Mouse (Mus musculus): ENCODE measurements around the gene 1700016H13Rik.

- TF ChIP-seq POLR2A (IDR thresholded peaks at IDR 0.05; ENCODE audit: insufficient read depth, low read depth, low read length) (no peak), CTCF (IDR thresholded peaks at IDR 0.05; ENCODE audit: insufficient read depth, low read depth, low read length) (no peak)
These were observed 31.0 kb downstream of the 1700016H13Rik start for GRCm38 (mm10) chr5:103624831-103625230.
